Mouse (Mus musculus): Measurements from ENCODE around the gene Lrp5.

Gene Lrp5

DNA sequence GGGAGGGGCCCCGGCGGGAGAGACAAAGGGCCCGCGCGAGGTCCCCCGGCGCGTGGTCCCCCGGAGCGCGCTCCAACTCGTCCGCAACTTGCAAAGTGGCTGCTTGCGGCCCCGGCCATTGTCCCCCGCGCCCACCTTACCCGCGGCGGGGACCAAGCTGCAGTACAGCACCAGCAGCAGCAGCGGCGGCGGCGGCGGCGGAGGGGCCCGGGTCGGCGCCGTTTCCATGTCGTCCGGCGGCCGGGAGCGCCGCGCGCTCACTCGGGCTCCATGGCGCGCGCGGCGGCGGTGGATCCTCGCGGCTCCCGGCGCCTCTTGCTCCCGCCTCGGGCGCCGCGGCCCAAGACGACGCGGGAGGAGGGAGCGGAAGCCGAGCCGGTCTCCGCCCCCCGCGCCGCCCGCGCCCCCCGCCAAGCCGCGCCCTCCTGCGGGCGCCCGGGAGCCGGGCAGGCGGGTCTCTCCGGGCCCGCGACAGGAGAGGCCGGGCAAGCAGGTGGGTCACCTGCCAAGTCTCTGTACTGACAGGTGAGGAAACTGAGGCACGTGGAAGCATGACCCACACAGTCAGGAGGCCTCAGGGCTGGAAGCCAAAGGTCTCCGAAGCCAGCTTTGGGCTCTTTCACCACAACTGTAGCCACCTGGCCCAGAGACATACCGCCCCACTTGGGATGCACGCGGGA is at the start of gene Lrp5:
Gene Lrp5 (minus strand): TSS at position 350 of the 680 bp plus-strand sequence.
- peak in 1 of 2 experiments; percentile 43 for DNase-seq

DNA sequence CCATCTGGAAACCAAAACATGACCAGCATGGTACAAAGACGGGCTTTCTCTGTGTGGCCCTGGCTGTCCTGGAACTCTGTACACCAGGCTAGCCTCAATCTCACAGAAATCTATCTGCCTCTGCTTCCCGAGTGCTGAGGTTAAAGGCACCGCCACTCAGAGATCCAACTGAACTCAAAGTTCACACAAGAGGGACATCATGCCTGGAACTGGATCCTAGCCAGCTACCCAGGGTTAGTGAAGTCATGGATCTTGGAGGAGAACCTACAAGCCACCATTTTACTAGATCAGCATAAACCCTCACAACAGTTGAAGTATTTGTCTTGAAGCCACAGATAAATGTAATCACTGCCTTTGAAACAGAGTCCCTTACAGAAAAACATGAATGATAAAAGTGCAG is 49.6 kb upstream of the Lrp5 start:
- DNase-seq = no peak

DNA sequence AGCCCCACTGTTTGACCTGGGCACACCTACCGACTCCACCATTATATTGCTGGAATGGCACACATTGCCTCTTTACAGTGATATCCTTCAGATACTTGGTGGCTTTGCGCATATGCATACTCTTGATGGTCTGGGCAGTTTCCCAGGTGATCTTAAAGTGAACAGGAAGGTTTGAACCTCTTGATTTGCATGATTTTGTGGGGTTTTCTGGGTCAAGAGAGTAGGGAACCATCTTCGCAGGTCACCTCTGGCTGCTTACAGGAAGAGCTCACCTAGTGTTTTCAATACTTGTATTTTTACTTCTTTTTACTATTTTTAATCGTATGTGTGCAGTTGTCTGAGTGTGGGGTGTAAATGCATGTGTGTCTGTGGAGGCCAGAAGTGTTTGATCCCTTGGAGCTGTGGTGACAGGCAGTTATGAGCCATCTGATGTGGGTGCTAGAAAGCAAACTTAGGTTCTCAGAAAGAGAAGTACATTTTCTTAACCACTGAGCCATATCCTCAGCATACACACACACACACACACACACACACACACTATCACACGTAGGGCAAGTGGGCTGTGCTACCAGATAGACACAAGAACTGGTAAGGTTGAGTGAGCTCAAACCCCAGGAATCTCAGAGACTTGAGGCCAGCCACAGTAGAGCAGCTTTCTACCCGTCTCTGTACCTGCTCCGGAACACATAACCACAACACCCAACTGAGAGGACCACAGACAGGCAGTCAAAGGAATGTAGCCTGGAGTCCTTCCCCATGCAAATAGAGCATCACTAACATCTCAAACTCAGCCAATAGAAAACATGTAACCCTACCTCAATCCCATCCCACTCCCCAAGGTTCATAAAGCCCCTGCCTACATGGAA is 44.6 kb upstream of the Lrp5 start:
- peak; percentile 37 to 48 for DNase-seq

GRCm38 (mm10) chr19:3728901-3729300 is 42.5 kb upstream of the Lrp5 start:
- DNase-seq = no peak

- DNase-seq = peak in 1 of 2 experiments; percentile 67
These were observed 38.4 kb upstream of the Lrp5 start for GRCm38 (mm10) chr19:3724779-3725178.

DNA sequence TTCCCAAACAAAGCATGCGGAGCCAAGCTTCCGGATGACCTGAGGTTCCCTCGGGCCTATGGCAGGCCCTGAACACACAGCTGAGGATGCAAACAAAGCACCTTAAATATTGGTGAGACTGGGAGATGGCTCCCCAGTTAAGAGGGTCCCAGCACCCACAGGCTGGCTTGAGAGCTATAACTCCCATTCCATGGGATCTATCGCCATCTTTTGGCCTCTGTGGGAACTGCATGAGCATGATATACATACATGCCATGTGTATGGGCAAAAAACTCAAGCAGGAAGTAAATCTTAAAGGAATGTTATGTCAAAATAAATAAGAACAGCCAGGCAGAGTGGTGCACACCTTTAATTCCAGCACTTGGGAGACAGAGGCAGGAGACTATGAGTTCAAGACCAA is 37.5 kb upstream of the Lrp5 start:
- peak in 1 of 2 experiments; percentile 59 for DNase-seq

- no peak for DNase-seq
These were observed 36.8 kb upstream of the Lrp5 start for GRCm38 (mm10) chr19:3723170-3723569.

DNA sequence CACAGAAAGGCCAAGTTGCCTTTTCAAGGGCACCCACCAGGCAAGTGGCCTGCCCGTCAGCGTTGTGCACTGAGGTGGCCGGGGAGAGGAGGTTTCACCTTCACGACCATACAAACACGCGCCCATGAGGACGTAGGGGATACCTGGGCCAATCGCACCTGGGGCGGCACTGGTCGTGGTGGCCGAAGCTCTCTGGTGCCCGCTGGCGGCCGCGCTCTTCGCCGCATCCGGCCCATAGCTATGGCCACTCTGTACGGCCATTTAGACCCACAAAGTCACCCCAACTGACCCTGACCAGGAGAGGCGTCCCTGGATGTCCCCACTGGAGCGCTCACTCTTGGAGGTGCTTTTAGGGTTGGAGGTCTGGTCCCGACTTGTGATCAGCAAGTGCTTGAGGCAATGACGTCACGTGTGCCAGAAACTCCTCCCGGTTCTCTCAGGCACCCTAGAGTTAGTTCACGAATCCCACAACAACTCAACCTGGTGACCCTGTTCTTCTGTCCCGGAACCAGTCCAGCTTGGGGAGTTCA is 33.1 kb upstream of the Lrp5 start:
- peak; percentile 30 to 61 for DNase-seq

- peak; percentile 35 to 66 for DNase-seq
These were observed 32.4 kb upstream of the Lrp5 start for GRCm38 (mm10) chr19:3718481-3719361.

- DNase-seq = no peak
These were observed 28.0 kb upstream of the Lrp5 start for GRCm38 (mm10) chr19:3714381-3714780.

DNA sequence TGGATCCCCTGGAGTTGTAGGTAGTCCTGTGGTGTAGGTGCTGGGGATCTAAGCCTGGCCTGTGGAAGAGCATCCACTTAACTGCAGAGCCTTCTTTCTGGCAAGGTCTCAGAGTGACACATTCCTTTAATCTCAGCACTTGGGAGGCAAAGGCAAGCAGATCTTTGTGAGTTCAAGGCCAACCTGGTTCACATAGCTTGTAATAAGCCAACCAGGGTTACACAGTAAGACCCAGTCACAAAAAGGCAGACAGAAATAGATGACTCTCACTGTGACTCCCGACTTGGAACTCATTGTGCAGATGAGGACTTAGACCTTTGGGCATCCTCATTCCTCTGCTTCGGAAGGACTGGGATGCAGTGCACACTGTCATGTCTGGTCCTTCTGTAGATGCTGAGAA is 24.1 kb upstream of the Lrp5 start:
- DNase-seq = no peak

DNA sequence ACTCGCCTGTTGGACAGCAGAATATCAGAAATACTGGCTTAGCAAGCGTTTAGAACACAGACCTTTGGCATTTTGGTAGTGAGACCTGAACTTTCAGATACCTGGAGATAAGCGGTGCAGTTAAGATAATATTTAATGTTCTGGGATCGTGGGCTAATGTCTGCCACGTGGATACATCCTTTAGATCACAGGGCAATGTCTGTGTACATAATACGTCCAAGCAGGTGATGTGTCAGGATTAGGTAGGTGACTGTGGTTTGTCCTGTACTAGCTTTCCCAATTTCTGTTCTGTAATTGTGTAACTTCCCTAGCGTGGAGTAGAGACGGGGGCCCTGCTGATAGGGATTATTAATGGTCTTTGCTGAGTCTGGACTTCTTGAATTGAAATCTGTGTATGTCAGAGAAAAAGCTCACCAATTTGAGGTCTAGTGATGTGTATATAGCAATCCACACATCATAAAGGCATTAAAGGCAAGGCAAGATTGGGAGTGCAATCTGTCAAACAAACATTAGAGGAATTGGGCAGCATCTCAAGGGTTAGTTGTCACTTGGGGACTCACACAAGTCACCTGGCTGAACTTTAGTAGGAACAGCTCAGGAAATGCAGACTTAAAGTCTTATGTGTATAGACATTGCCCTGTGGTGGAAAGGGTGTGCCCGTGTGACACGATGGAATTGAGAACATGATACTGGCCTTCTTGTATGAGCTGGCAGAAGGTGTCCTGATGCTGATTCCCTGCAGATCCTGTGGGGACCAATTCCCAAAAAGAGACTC is 22.8 kb upstream of the Lrp5 start:
- DNase-seq = no peak

DNA sequence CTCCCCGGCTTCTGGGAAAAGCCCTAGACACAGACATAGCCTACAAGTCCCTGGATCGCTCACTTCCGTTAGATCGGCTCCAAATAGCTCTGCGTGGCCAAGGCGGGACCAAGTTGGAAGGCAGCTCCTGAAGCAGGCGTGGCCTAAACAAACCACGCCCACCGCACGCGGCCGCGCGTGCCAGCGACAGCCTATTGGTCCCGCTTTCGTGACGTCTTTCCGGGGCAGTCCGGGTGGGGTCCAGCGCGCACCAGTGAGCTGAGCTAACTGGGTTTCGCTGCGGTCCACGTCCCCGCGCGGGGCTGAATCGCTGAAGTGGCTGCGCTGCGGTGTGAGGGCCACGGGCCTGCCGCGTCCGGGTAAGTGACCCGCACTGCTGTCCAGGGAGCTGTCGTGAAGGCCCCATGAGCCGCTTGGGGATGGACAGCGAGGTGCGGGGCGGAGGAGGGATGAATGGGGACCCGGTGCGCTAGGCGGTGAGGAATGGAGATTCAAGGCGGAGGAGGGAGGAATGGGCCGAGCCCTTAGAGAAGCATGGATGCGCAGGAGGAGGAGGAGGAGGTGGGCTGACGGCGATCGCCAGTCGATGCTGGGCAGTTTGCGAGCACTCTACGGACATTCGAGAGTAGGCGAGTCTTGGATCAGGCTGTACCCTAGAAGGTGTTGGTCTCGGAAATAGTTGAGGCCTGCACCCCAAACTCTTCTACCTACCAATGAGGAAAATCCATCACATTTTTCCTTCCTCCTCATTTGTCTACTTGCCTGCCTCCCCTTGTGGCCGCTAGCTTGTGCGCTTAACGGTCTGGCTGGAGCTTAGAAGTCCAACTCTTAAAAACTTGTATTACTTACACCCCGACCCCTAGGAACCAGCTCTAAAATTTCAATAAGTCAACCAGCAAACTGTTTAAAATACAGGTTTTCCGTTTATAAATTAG is 22.0 kb upstream of the Lrp5 start, which contains the start of gene 1810055G02Rik:
Gene 1810055G02Rik (plus strand): TSS at position 216 of the 935 bp plus-strand sequence.
- DNase-seq = peak; percentile 89 to 92

DNA sequence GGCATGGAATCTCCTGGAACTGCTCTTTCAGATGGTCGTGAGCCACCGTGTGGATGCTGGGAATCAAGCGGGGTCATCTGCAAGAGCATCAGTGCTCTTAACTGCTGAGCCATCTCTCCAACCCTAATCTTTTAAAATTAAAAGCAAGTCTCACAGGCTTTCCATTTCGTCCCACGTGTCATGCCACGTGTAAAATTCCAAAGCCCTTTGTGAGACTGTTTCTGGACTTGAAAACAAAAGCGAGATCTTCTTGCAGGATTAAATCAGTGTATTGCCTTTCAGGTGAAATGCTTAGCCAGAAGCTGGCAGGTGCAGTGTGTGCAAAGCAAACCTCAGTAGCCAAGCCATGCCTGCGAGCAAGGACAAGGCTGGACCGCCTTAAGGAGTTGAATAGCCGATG is 21.2 kb upstream of the Lrp5 start:
- DNase-seq = no peak

DNA sequence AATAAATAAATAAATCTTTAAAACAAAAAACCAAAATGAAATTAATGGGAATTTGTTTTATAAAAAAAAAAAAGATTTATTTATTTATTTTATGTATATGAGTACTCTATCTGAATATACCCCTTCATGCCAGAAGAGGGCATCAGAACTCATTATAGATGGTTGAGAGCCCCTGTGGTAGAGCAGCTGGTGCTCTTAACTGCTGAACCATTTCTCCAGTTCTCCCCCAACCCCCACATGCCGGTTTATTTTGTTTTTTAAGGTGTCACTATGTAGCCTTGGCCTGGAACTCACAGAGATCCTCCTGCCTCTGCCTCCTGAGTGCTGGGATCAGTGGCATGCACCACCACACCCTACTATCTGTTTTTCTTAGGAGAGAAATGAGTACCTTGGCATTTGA is 19.9 kb upstream of the Lrp5 start:
- no peak for DNase-seq

- DNase-seq = no peak
These were observed 16.1 kb upstream of the Lrp5 start for GRCm38 (mm10) chr19:3702460-3702859.

DNA sequence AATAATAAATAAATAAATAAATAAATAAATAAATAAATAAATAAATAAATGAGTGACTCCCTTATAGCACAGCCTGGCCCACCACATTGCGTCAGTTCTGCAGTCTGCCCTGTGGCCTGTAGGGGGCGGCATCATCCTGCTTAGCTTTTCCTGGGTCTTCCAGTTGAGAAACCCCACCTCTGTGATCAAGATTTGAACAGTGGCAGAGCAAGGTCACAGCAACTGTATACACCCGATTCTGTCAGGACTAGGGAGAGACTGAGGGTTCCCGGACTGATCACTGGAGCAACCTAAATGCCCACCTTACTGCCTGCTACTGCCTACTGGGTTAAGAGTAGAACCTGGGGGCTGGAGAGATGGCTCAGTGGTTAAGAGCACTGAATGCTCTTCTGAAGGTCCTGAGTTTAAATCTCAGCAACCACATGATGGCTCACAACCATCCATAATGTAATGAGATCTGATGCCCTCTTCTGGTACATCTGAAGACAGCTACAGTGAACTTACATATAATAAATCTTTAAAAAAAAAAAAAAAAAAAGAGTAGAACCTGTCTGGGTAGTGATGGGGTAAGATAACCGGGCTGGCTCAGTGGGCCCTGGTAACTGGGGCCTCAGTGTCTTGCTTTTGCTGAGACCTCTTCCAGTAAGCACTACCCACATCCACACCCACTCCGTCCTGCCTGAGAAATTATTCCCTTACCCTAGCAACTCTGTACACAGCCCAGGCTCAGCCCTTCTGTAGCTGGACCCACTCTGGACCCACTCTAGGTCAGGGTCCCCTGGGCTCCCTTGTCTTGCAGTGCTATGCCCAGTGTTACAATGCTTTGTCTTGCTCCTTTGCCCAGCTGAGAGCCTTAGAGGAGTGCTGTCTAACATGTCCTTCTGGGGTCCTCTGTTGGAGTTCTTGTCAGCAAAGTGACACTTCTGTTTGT is 13.4 kb upstream of the Lrp5 start:
- DNase-seq = peak; percentile 59 to 78

- no peak for DNase-seq
These were observed 11.7 kb upstream of the Lrp5 start for GRCm38 (mm10) chr19:3698035-3698434.

- no peak for DNase-seq
These were observed 9.6 kb upstream of the Lrp5 start for GRCm38 (mm10) chr19:3695976-3696375.

GRCm38 (mm10) chr19:3695471-3695870 is 9.1 kb upstream of the Lrp5 start:
- no peak for DNase-seq
